Mouse (Mus musculus) embryonic fibroblast, embryonic 13.5 days (primary cell): ENCODE results near the gene Dcbld1.

Experiments
- CTCF ChIP-seq: IDR thresholded peaks from 2 replicates; pipeline ENCODE4 v1.5.1; 2011; ENCODE audit warnings: mild to moderate bottlenecking, control low read depth, low read length, moderate library complexity, borderline replicate concordance; ENCODE audit not compliant: insufficient read depth
- POLR2A ChIP-seq: IDR thresholded peaks from 2 replicates; pipeline ENCODE4 v1.6.1; 2011; ENCODE audit warnings: low read depth, mild to moderate bottlenecking, control low read depth, low read length, moderate library complexity

DNA sequence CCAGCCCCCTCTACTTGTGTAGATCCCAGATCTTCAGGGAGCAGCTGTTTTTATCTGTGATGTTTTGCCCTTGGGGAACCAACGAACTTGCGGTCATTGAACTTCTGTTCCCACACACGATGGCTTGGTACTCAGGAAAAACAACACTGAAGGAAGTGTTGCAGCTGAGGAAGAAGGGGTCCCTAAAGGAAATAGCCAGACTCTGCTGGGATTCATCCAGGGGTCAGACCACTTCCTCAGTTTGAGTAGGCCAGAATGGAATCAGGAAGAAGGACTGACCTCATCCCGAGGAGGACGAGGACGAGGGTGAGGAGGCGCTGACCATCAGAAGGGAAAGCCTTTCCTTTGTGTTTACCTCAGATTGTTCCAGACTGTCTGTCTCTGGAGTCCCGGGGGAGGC is 75.8 kb downstream of the Dcbld1 start:
- TF ChIP-seq POLR2A (no peak), CTCF (no peak)
